Mouse (Mus musculus): ENCODE results near the gene Mnat1. TPM values are rescaled to one million over a fixed set of nuclear protein-coding genes. Genes with fewer than 3 reads are reported as not detected.
"Not testable (repeated sequence)": the region's sequence is repeated elsewhere in the genome, so short reads cannot be mapped to it uniquely, and the experiment has no call there.

The Mnat1 gene
- polyA plus RNA-seq, 1 experiment from 2014 or later = 36.6 TPM

DNA sequence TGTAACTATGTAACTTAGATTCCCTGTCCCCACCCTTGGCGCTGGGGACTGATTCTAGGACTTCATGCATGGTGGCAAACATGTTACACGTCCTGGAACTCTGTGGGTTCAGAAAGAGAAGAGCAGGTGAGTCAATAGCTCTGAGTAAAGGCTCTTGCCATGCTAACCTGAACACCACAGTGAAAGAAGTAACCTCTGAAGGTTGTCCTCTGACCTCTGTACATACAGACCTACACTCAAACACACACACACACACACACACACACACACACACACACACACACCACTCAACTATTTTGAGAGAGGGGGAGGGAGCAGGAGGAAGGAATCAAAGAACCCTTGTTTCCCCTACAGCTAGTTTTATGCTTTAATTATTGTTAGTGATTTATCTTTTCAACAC lies 29.3 kb upstream of the Mnat1 start:
- 63% methylated on average over 2 of the region's 2 CpGs for WGBS
- no peak overlapping the region for H3K9ac ChIP-seq (replicated peaks; ENCODE audit: low read depth, low read length)
- H3K4me1 ChIP-seq (ENCODE audit: control insufficient read depth, insufficient read depth, low read length) = no peaks in the 10 kb centered on the region
- no peak overlapping the region for H3K4me2 ChIP-seq (replicated peaks; ENCODE audit: low read depth, low read length)
- H3K4me3 ChIP-seq (ENCODE audit: low read depth, low read length) = no peak overlapping the region
- no peak for ATAC-seq (ENCODE audit: insufficient number of reproducible peaks, insufficient read depth, low FRiP score, low read depth)
- no peak overlapping the region for H3K27ac ChIP-seq (ENCODE audit: low read length)
- no peaks in the 10 kb centered on the region for H3K9me3 ChIP-seq (ENCODE audit: control insufficient read depth, low read depth, low read length)
- no peaks in the 10 kb centered on the region for H3K27me3 ChIP-seq (ENCODE audit: control insufficient read depth, insufficient read depth, low read length)
- H3K36me3 ChIP-seq (ENCODE audit: control insufficient read depth, insufficient read depth, low read length) = no peaks in the 10 kb centered on the region

DNA sequence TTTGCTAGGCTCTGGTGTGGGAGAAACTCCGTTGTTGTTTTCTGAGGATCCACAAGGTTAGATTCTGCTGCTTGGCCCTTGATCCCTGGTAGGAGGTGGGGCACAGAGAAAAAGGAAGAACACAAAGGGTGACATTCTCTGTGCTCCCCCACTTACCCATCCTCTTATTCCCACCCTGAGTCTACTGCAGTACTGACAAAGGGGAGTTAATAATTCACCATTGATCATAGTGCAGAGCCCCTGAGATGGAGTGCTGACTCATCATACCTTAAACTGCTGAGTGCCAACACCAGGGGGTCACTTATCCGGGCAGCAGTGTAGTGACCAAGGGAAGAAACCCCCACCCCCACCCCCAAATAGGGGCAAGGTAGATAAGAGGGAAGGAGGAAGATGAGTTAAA lies 28.9 kb upstream of the Mnat1 start:
- Histone ChIP-seq H3K9ac (replicated peaks; ENCODE audit: low read depth, low read length) (no peak overlapping the region), H3K27ac (ENCODE audit: low read length) (no peak overlapping the region), H3K4me1 (ENCODE audit: control insufficient read depth, insufficient read depth, low read length) (no peaks in the 10 kb centered on the region), H3K36me3 (ENCODE audit: control insufficient read depth, insufficient read depth, low read length) (no peaks in the 10 kb centered on the region), H3K27me3 (ENCODE audit: control insufficient read depth, insufficient read depth, low read length) (no peaks in the 10 kb centered on the region), H3K4me3 (ENCODE audit: low read depth, low read length) (no peak overlapping the region), H3K9me3 (ENCODE audit: control insufficient read depth, low read depth, low read length) (no peaks in the 10 kb centered on the region), H3K4me2 (replicated peaks; ENCODE audit: low read depth, low read length) (no peak overlapping the region)
- no peak for ATAC-seq (ENCODE audit: insufficient number of reproducible peaks, insufficient read depth, low FRiP score, low read depth)
- 25% methylated on average over 2 of the region's 2 CpGs for WGBS

DNA sequence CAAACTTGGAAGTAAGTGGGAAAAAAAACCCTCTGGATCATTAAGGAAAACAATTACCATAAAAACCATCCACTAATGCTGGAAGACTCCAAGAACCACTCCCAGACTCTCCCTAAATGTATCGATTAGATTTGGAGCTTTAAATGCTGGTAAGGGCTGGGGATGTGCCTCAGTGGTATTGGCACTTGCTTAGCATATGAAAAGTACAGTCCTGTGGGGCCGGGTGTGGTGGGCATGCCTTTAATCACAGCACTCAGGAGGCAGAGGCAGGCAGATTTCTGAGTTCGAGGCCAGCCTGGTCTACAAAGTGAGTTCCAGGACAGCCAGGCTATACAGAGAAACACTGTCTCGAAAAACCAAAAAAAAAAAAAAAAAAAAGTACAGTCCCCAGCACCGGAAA lies 27.3 kb upstream of the Mnat1 start:
- H3K9me3 ChIP-seq (ENCODE audit: control insufficient read depth, low read depth, low read length); H3K36me3 ChIP-seq (ENCODE audit: control insufficient read depth, insufficient read depth, low read length); H3K4me3 ChIP-seq (ENCODE audit: low read depth, low read length); H3K27me3 ChIP-seq (ENCODE audit: control insufficient read depth, insufficient read depth, low read length); ATAC-seq (ENCODE audit: insufficient number of reproducible peaks, insufficient read depth, low FRiP score, low read depth); H3K27ac ChIP-seq (ENCODE audit: low read length); H3K4me1 ChIP-seq (ENCODE audit: control insufficient read depth, insufficient read depth, low read length); H3K9ac ChIP-seq (replicated peaks; ENCODE audit: low read depth, low read length); H3K4me2 ChIP-seq (replicated peaks; ENCODE audit: low read depth, low read length): not testable (repeated sequence)
- 91% methylated on average over 5 of the region's 5 CpGs for WGBS

DNA sequence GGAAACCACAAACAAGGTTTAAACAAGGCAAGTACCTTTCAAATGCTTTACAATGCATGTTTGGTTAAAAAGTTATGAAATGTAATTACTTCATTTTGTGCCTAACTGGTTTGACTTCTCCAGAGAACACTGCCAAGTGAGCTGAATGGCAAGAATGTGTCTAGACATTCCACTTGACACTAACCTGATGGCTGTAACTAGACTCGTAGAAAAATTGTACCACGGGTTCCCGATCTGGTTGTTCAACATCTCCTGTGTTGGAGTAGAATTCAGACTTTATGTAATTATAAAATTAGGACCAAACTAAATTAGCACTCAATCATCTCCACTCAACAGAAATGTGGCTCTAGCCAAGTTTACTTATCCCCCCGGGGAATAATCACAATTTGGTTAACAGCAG lies 24.9 kb upstream of the Mnat1 start:
- no peaks in the 10 kb centered on the region for H3K9me3 ChIP-seq (ENCODE audit: control insufficient read depth, low read depth, low read length)
- H3K4me2 ChIP-seq (replicated peaks; ENCODE audit: low read depth, low read length) = no peak overlapping the region
- H3K9ac ChIP-seq (replicated peaks; ENCODE audit: low read depth, low read length) = no peak overlapping the region
- H3K27me3 ChIP-seq (ENCODE audit: control insufficient read depth, insufficient read depth, low read length) = no peaks in the 10 kb centered on the region
- H3K4me1 ChIP-seq (ENCODE audit: control insufficient read depth, insufficient read depth, low read length) = no peaks in the 10 kb centered on the region
- ATAC-seq (ENCODE audit: insufficient number of reproducible peaks, insufficient read depth, low FRiP score, low read depth) = no peak
- 67% methylated on average over 4 of the region's 4 CpGs for WGBS
- no peak overlapping the region for H3K27ac ChIP-seq (ENCODE audit: low read length)
- H3K4me3 ChIP-seq (ENCODE audit: low read depth, low read length) = no peak overlapping the region
- H3K36me3 ChIP-seq (ENCODE audit: control insufficient read depth, insufficient read depth, low read length) = no peaks in the 10 kb centered on the region

DNA sequence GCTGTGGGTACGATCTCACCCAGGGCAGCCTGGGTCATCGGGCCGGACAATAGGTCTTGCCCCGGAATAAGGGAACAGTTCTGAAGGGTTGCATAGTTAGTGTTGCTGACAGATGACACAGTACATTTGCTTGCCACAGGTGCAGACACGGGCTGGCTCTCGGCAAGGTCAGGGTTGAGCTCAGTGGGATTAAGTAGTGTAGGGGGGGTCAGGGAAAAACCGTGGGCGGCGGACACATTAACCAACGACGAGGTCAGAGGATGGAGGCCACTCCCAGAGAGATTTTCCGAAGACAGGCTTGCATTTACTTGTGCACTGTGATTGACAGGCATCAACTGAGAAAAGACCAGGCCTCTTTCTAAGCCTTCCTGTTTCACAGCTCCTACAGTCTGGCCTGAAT lies 19.8 kb upstream of the Mnat1 start:
- Histone ChIP-seq H3K9me3 (ENCODE audit: control insufficient read depth, low read depth, low read length) (no peaks in the 10 kb centered on the region), H3K36me3 (ENCODE audit: control insufficient read depth, insufficient read depth, low read length) (no peaks in the 10 kb centered on the region), H3K27ac (ENCODE audit: low read length) (no peak overlapping the region), H3K4me2 (replicated peaks; ENCODE audit: low read depth, low read length) (no peak overlapping the region), H3K27me3 (ENCODE audit: control insufficient read depth, insufficient read depth, low read length) (no peaks in the 10 kb centered on the region), H3K4me1 (ENCODE audit: control insufficient read depth, insufficient read depth, low read length) (no peaks in the 10 kb centered on the region), H3K9ac (replicated peaks; ENCODE audit: low read depth, low read length) (no peak overlapping the region), H3K4me3 (ENCODE audit: low read depth, low read length) (no peak overlapping the region)
- WGBS = 76% methylated on average over 12 of the region's 12 CpGs
- no peak for ATAC-seq (ENCODE audit: insufficient number of reproducible peaks, insufficient read depth, low FRiP score, low read depth)

DNA sequence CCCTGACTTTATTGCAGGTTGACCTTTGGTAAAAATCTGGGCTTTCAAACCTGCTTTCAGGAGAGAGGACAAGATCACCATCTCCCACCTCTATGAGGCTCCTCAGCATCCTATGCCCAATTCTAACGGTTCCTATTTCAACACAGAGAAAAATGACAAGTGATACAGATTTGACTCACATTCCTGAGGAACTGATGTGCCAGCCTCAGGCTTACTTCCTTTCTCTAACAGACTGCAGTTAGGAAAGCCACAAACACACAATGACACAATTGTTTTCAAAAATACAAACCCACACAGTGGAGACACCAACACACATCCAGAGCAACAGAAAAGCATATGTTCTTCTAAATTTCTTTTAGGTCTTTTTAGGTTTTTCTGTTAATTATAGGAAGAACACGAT lies 15.7 kb upstream of the Mnat1 start:
- 72% methylated on average over 2 of the region's 2 CpGs for WGBS

DNA sequence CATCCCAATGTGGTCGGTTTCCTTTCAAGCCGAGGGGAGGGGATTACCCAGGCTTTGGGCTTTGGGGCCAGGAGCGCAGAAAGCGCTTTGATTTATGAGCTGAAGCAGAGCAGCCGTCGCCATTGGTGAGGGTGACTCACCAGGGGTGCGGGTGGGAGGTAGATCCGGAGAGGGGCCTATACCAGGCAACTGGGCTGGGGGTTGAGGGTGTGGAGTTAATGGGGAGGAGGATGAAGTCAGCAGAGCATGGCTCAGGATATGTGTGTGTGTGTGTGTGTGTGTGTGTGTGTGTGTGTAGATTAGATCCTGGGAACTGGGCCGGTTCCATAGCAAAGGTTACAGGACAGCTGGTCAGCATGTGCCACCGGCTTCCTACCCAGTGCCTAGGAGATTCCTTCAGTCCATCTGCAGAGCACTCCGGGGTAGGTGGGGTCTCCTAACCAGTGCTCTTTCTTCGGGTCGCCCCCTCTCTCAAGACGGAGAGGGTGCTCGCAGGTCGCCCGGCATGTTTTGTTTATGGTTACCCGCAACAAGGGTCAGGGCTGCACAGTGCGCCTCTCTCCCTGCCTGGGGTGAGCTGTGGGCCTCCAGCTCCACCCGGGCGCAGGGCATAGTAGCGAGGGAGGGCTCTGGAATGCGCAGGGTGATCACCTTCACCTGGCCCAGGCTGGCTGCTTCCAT lies 12.9 kb upstream of the Mnat1 start:
- WGBS = 5% methylated on average over 23 of the region's 23 CpGs
- Histone ChIP-seq H3K9me3 (ENCODE audit: control insufficient read depth, low read depth, low read length) (no peaks in the 10 kb centered on the region), H3K4me2 (replicated peaks; ENCODE audit: low read depth, low read length) (peak overlapping the region; percentile 99), H3K9ac (replicated peaks; ENCODE audit: low read depth, low read length) (no peak overlapping the region), H3K27ac (ENCODE audit: low read length) (no peak overlapping the region), H3K4me3 (ENCODE audit: low read depth, low read length) (peak overlapping the region; percentile 71), H3K27me3 (ENCODE audit: control insufficient read depth, insufficient read depth, low read length) (no peaks in the 10 kb centered on the region), H3K36me3 (ENCODE audit: control insufficient read depth, insufficient read depth, low read length) (no peaks in the 10 kb centered on the region), H3K4me1 (ENCODE audit: control insufficient read depth, insufficient read depth, low read length) (peaks cover 14% of the 10 kb centered on the region; the same call in 1 of the 2 replicates)
- peak; percentile 59; the same call in 1 of the 2 replicates for ATAC-seq (ENCODE audit: insufficient number of reproducible peaks, insufficient read depth, low FRiP score, low read depth)

More for the DNA sequence above, 15.7 kb upstream of the Mnat1 start:
- Histone ChIP-seq H3K4me3 (ENCODE audit: low read depth, low read length) (no peak overlapping the region), H3K9me3 (ENCODE audit: control insufficient read depth, low read depth, low read length) (no peaks in the 10 kb centered on the region), H3K4me2 (replicated peaks; ENCODE audit: low read depth, low read length) (no peak overlapping the region), H3K9ac (replicated peaks; ENCODE audit: low read depth, low read length) (no peak overlapping the region), H3K36me3 (ENCODE audit: control insufficient read depth, insufficient read depth, low read length) (no peaks in the 10 kb centered on the region), H3K4me1 (ENCODE audit: control insufficient read depth, insufficient read depth, low read length) (peaks cover 14% of the 10 kb centered on the region; the same call in 1 of the 2 replicates), H3K27me3 (ENCODE audit: control insufficient read depth, insufficient read depth, low read length) (no peaks in the 10 kb centered on the region), H3K27ac (ENCODE audit: low read length) (no peak overlapping the region)
- ATAC-seq (ENCODE audit: insufficient number of reproducible peaks, insufficient read depth, low FRiP score, low read depth) = no peak

DNA sequence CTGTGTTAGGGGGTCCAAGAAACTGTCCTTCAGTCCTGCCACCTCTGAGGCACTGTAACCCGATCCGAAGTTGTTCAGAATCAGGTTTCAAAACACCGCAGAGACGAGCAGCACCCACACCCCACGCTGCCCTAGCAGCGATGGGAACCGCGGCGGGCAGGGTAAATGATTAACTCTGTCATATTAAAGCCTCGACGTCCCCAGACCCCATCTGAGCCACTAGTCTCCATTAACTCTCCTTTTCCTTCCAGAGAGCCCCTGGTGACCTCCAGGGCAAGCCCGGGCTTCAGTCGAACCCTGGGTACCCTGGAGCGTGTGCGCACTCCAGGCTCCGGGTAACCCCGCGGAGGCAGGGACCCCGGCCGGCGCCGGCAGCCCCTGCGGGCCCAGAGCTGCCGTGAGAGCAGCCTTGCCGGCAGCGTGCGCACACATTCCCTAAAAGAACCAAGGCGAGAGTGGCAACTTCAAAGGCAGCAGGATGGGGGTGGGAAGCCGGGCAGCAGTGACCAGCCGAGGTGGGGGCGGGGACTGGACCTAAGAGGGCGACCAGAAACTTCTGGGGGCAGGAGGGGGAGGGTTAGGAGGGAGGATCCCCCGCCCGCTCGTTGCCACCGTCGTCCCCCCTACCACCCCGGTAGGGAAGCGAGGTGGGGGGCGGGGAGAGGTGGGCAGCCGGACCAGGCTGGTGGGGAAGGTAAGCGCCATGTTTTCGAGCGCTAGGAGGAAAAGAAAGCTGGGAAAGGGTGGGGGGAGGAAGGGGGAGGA lies 11.8 kb upstream of the Mnat1 start:
- peak overlapping the region; percentile 50 for H3K9ac ChIP-seq (replicated peaks; ENCODE audit: low read depth, low read length)
- H3K36me3 ChIP-seq (ENCODE audit: control insufficient read depth, insufficient read depth, low read length) = no peaks in the 10 kb centered on the region
- peaks cover 14% of the 10 kb centered on the region; the same call in 1 of the 2 replicates for H3K4me1 ChIP-seq (ENCODE audit: control insufficient read depth, insufficient read depth, low read length)
- H3K9me3 ChIP-seq (ENCODE audit: control insufficient read depth, low read depth, low read length) = no peaks in the 10 kb centered on the region
- no peak; the same call in 1 of the 2 replicates for ATAC-seq (ENCODE audit: insufficient number of reproducible peaks, insufficient read depth, low FRiP score, low read depth)
- no peaks in the 10 kb centered on the region for H3K27me3 ChIP-seq (ENCODE audit: control insufficient read depth, insufficient read depth, low read length)
- H3K27ac ChIP-seq (ENCODE audit: low read length) = 0 out of 2 replicates have a peak overlapping the region, but pooled peaks have one; percentile 58
- H3K4me3 ChIP-seq (ENCODE audit: low read depth, low read length) = peak overlapping the region; percentile 71
- under 1% methylated on average over 44 of the region's 44 CpGs for WGBS
- peak overlapping the region; percentile 99 for H3K4me2 ChIP-seq (replicated peaks; ENCODE audit: low read depth, low read length)

Data from stomach, embryonic 14.5 days (tissue).